Mouse (Mus musculus): ENCODE results near the gene Sept6. TPM values are rescaled to one million over a fixed set of nuclear protein-coding genes. Genes with fewer than 3 reads are reported as not detected.

Gene Sept6
- 10 to 100 TPM; 57.4 to 68.4 TPM for total RNA-seq (2021)

- intact Hi-C loops (cut with DNase I), result no loop called here
- DNase-seq (ENCODE audit: low spot score in 2 of 2), result no peak
Measured at GRCm38 (mm10) chrX:36991694-36992093, at the start of gene Sept6. Gene Sept6, minus strand, starts transcription at chrX:36991794.

- intact Hi-C loops (cut with DNase I), result no loop called here
- peak; percentile 6 to 9 for DNase-seq (ENCODE audit: low spot score in 2 of 2)
Measured at GRCm38 (mm10) chrX:37028378-37028777, 36.8 kb upstream of the Sept6 start.

DNA sequence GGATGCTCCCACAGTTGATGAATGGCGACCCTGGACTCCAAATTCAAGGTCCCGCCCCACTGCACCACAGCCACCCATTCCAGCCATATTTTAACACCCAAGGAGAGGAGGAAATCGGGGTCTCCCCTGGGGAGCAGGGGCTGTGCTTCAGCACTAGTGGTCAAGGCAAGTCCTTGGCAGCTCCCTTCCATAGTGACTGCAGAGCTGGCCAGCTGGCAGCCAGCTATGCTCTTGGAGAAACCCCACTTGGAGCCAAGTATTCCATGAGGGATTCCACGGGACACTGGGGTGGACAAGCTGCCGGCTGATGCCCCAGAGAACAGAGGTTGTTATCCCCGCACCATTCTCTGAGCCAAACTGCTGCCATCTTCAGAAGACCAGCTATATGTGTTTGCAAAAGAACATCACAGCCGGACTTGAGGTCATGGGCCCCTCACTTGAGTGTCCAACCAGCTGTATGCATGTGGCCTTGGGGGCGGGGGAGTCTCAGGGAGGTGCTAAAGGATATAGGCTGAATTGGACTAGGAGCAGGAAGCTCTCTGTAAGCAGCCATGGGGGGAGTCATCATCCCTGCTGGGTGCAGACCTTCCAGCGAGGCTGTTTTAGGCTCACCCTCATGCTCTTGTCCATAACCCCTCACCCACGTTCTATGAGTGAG lies 32.2 kb upstream of the Sept6 start:
- DNase-seq (ENCODE audit: low spot score in 2 of 2), result no peak
- intact Hi-C loops (cut with DNase I), result loop anchor here (2.0 kb wide), 1 partner anchor 93 kb away; no protein-coding TSS in a partner anchor

DNA sequence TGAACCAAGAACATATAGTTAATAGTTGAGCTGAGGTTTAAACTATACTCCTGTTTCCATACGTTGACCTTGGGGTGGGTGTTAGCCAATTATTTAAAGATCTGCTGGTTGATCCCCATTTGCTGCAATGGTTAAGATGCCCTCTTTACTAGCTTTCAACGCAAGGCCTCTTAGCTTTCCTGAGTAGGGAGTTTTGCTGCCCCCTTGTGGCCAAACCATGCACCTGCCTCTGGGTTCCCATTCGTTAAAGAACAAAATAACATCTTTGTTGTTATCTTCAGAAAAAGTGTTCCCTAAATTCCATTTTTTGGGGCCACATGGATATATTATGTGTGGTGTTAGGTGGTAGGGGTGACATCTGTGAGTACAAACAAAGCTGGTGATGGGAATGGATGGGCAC lies 31.1 kb upstream of the Sept6 start:
- intact Hi-C loops (cut with DNase I), result loop anchor here (2.0 kb wide), 1 partner anchor 92 kb away; no protein-coding TSS in a partner anchor
- DNase-seq (ENCODE audit: low spot score in 2 of 2), result peak; percentile 39 to 47

DNA sequence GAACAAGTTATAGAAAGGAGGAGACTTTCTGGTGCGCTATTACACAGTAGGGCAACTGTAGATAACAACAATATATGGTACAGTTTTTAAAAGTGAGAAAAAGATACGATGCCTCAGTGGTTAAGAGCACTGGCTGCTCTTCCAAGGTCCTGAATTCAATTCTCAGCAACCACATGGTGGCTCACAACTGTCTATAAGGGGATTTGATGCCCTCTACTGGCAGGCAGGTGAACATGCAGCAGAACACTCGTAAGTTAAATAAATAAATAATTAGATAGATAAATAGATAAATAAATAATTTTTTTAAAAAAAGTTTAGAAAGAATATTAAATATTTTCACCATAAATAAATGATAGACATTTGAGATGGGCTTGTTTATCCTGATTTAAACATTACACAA lies 27.5 kb upstream of the Sept6 start:
- intact Hi-C loops (cut with DNase I), result no loop called here

GRCm38 (mm10) chrX:37018150-37018654 lies 26.6 kb upstream of the Sept6 start:
- intact Hi-C loops (cut with DNase I), result no loop called here
- no peak for DNase-seq (ENCODE audit: low spot score in 2 of 2)

More for the DNA sequence above, 27.5 kb upstream of the Sept6 start:
- no peak for DNase-seq (ENCODE audit: low spot score in 2 of 2)

GRCm38 (mm10) chrX:37013870-37014269 lies 22.3 kb upstream of the Sept6 start:
- no peak for DNase-seq (ENCODE audit: low spot score in 2 of 2)

DNA sequence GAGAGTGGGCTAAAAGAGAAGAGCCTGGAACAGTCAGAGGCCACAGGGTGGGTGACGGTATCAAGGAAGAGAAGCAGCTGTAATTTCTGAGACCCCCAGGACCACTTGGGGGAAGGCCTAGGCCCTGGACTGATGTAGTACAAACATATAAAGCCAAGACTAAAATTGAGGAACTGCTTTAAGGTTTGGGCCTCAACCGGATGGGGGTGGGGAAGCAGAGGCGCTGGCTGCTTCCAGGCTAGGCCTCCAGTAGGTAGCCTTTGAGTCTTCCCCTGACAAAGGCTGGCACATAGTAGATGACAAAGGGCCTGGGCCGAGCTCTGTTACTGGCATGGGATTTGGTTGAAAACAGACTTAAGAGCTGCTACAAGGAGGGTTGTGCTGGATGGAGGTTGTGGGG lies 555 bp downstream of the Sept6 start:
- DNase-seq (ENCODE audit: low spot score in 2 of 2), result no peak
- intact Hi-C loops (cut with DNase I), result no loop called here

More at GRCm38 (mm10) chrX:37013870-37014269, 22.3 kb upstream of the Sept6 start:
- intact Hi-C loops (cut with DNase I), result no loop called here

DNA sequence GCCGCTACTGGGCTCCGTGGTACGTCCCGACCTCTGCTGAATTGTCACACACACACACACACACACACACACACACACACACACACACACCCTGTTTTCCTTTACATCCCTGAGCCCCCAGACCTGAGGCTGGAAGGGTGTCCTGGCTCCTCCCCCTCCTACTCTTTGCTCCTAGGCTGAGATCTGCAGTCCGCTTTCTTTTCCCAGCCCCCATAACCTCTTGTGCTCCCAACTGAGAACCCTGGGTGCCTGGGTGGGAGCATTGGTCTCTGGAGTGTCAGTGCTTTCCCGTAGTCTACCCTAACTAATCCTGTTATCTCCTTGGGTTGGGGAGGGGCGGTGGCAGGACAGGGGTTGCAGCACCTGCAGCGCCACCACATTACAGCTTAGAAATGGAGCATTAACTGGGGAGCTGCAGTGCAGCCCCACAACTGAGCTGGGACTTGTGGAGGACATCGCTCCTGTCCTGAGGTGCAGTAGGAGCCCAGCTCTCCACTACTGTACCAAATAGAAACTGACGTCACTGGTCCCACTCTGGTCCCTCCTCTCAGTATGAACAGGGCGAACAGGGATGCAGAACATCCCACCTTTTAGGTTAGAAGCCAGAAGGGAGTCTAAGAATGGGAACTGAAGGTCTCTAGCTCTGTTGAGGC lies 1.7 kb downstream of the Sept6 start:
- DNase-seq (ENCODE audit: low spot score in 2 of 2), result peak; percentile 12 to 18
- intact Hi-C loops (cut with DNase I), result no loop called here

- peak; percentile 63 to 70 for DNase-seq (ENCODE audit: low spot score in 2 of 2)
- intact Hi-C loops (cut with DNase I), result no loop called here
Measured at GRCm38 (mm10) chrX:36989234-36989751, 2.3 kb downstream of the Sept6 start.

DNA sequence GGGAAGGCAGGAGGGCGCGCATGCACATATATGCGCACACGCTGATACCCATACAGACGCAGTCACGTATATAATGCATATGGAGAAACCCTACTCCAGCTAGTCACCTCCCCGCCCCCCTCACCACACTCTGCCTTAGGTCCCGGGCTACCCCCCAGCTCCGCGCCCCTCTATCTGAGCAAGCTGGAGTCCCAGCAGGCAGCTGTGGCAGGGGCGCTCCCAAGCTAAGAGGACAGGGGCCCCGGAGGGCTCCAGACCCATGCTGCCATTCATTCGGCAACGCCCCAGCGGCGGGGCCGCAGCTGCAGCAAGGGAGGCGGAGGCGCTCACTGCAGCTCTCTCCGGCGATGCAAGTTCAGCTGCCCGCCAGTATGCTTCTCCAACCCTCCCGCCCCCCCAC lies 2.8 kb downstream of the Sept6 start:
- intact Hi-C loops (cut with DNase I), result no loop called here
- peak; percentile 22 to 32 for DNase-seq (ENCODE audit: low spot score in 2 of 2)

GRCm38 (mm10) chrX:36987851-36988250 lies 3.7 kb downstream of the Sept6 start:
- DNase-seq (ENCODE audit: low spot score in 2 of 2), result no peak
- intact Hi-C loops (cut with DNase I), result no loop called here

DNA sequence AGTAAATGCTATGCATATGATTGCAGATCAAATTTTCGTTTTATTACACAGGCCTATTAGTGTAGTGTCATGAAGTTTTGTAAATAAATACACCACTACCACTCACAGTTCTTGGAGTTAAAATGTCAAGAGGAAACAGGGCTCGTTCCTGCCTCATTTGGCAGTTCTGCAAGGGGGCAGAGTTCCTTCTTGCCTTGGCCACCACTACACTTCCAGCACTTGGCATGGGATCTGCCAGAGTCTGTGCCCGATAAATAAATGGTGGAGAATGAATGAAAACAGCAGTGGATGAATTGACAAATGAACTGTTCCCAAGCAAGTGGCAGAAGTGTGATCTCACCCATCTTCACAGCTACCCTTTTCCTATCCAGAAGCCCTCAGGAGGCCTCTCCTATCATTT lies 6.6 kb downstream of the Sept6 start:
- intact Hi-C loops (cut with DNase I), result no loop called here
- no peak for DNase-seq (ENCODE audit: low spot score in 2 of 2)

GRCm38 (mm10) chrX:36983654-36984311 lies 7.8 kb downstream of the Sept6 start:
- DNase-seq (ENCODE audit: low spot score in 2 of 2), result peak; percentile 40 to 57

DNA sequence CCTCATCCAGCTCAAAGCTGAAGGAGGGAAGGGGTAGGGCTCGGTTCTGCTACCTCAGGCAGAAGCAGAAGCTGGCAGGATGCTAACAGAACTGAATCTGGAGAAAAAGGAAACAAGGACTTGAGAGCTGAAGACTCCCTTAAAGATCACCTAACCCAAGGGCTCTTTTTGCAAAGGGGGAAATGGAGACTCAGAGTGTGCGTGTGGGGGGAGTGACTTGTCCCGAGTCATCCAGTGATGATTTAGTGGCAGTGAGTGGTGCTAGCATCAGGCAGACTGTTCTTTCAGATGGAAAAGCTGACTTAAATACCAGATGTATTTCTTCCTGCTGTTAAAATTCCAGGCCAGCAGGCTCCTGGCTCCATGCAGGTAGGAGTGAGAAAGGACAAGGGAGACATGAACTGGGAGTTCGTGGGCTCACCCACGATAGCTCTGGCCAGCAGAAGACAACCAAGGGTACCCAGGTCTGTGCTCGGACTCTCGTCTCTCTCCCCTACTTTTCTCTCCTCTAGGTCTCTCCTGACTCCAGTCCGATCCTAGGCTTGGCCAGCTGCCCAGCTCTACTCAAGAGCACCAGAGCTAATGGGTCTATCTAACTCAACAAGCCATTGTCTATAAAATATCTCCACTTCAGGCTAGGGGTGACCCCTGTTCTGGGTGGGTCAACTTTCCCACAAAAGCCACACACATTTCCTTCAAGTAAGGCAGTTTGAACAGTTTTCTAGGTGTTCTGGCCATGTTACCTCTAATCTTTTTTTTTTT lies 8.5 kb downstream of the Sept6 start:
- DNase-seq (ENCODE audit: low spot score in 2 of 2), result no peak
- intact Hi-C loops (cut with DNase I), result no loop called here

More at GRCm38 (mm10) chrX:36983654-36984311, 7.8 kb downstream of the Sept6 start:
- intact Hi-C loops (cut with DNase I), result no loop called here

DNA sequence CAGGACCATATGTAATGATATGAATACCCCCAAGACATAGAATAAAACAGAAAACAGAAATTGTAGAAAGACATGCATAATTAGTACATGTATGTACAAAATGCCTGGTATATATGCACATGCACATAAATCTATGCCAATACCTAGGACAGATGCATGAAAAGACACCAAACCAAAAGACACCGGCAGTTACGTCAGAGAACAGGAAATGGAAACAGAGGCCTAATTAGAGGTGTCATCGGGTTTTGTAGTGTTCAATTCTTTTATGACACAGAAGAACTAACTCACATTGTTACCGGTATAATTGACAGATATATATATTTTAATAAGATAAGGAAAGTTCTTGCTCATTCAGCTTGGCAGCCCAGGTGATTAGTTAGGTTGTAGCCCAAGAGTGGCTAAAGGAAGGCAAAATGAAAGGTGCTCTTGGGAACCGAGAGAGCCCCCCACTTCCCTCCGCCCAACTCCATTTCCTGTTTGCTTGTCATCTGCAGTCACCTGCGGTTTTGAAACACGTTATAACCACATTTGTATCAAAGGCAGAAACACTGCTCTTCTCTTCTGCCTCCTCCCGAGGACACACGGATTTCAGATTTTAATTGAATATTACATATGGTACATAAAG lies 10.9 kb downstream of the Sept6 start:
- no peak for DNase-seq (ENCODE audit: low spot score in 2 of 2)
- intact Hi-C loops (cut with DNase I), result no loop called here

DNA sequence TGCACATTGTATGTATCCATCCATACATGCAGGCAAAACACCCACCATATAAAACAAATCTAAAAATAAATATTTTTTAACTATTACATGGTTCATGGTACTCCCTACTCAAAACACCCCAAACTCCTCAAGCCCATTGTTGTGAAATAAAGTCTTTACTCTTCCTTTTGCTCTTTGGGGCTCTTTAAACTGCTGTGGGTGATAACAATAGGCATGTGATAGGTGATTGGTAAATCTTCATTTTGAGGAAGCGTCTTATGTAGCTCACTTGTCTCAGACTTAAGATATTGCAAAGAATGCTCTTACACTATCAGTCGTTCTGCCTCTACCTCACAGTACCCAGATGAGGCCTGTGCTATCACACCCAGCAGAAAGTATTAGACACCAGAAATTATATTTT lies 13.7 kb downstream of the Sept6 start:
- no peak for DNase-seq (ENCODE audit: low spot score in 2 of 2)
- intact Hi-C loops (cut with DNase I), result loop anchor here (5.0 kb wide), 1 partner anchor 41 kb away; no protein-coding TSS in a partner anchor

- DNase-seq (ENCODE audit: low spot score in 2 of 2), result peak in 1 of 2 experiments; percentile 28
- intact Hi-C loops (cut with DNase I), result loop anchor here (5.0 kb wide), 1 partner anchor 40 kb away; no protein-coding TSS in a partner anchor
Measured at GRCm38 (mm10) chrX:36976980-36977379, 14.6 kb downstream of the Sept6 start.

DNA sequence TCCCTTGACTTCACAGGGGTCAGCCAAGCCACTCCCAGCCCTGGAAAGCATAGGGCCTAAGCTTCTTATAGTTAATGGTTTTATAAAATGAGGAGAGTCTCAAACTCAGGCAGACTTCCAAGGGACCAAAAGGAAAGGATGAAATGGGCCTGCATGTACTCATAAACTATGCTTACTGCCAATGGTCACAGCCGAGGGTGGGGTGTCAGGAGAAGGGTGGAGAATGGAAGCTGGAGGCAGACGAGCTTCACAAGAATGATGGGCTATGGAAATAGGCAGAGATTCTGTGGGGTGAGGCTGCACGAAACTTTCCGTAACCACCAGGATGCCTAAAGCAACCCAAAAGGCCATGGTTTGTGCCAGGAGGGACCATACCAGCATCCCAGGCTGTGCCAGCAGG lies 15.3 kb downstream of the Sept6 start:
- intact Hi-C loops (cut with DNase I), result loop anchor here (5.0 kb wide), 1 partner anchor 39 kb away; no protein-coding TSS in a partner anchor

More for the DNA sequence above, 15.3 kb downstream of the Sept6 start:
- DNase-seq (ENCODE audit: low spot score in 2 of 2), result no peak

Data from left cerebral cortex, postnatal 36 days (tissue).